Mouse (Mus musculus) frontal cortex, adult (tissue): ENCODE measurements around the gene Cc2d2a.
A peak's percentile ranks its signal among the peaks of the same experiment; 100 is the strongest.

Experiments used
- ATAC-seq: cut with Nextera tagmentation; 2 replicates; pipeline ENCODE4 v1.9.2; 2017; ENCODE audit warnings: mild to moderate bottlenecking, moderate library complexity, mixed read lengths; ENCODE audit not compliant: low TSS enrichment

The Cc2d2a gene

GRCm38 (mm10) chr5:43661997-43662961 lies at the start of gene Cc2d2a:
Gene Cc2d2a, plus strand, starts transcription at chr5:43662346.
- ATAC-seq, result peak; percentile 87

- peak; percentile 73 for ATAC-seq
Observed at GRCm38 (mm10) chr5:43621575-43622299, 40.4 kb upstream of the Cc2d2a start.

- ATAC-seq, result no peak
Observed at GRCm38 (mm10) chr5:43625407-43625806, 36.7 kb upstream of the Cc2d2a start.

- ATAC-seq, result no peak
Observed at GRCm38 (mm10) chr5:43634071-43634601, 28.0 kb upstream of the Cc2d2a start.

- peak; percentile 100 for ATAC-seq
Observed at GRCm38 (mm10) chr5:43634602-43635081, 27.5 kb upstream of the Cc2d2a start.

- ATAC-seq, result no peak
Observed at GRCm38 (mm10) chr5:43645020-43645419, 17.1 kb upstream of the Cc2d2a start.

GRCm38 (mm10) chr5:43647098-43647774 lies 14.9 kb upstream of the Cc2d2a start:
- ATAC-seq, result peak; percentile 82

GRCm38 (mm10) chr5:43661498-43661897 lies 648 bp upstream of the Cc2d2a start:
- ATAC-seq, result no peak

GRCm38 (mm10) chr5:43663531-43663930 lies 1.4 kb downstream of the Cc2d2a start:
- ATAC-seq, result no peak

GRCm38 (mm10) chr5:43665144-43665543 lies 3.0 kb downstream of the Cc2d2a start:
- ATAC-seq, result no peak

GRCm38 (mm10) chr5:43669118-43669645 lies 7.0 kb downstream of the Cc2d2a start:
- ATAC-seq, result no peak

GRCm38 (mm10) chr5:43672177-43672911 lies 10.2 kb downstream of the Cc2d2a start:
- peak; percentile 89 for ATAC-seq

GRCm38 (mm10) chr5:43673083-43673482 lies 10.9 kb downstream of the Cc2d2a start:
- ATAC-seq, result 0 out of 2 replicates have a peak, but pooled peaks have one; percentile 1

- no peak for ATAC-seq
Observed at GRCm38 (mm10) chr5:43685466-43685865, 23.3 kb downstream of the Cc2d2a start.

GRCm38 (mm10) chr5:43692489-43692888 lies 30.3 kb downstream of the Cc2d2a start:
- 0 out of 2 replicates have a peak, but pooled peaks have one; percentile 27 for ATAC-seq

GRCm38 (mm10) chr5:43697133-43697532 lies 35.0 kb downstream of the Cc2d2a start:
- no peak for ATAC-seq

GRCm38 (mm10) chr5:43699240-43699639 lies 37.1 kb downstream of the Cc2d2a start:
- no peak for ATAC-seq

- no peak for ATAC-seq
Observed at GRCm38 (mm10) chr5:43721538-43722451, 59.6 kb downstream of the Cc2d2a start.

- ATAC-seq, result no peak
Observed at GRCm38 (mm10) chr5:43722452-43722783, 60.3 kb downstream of the Cc2d2a start.

GRCm38 (mm10) chr5:43723830-43724229 lies 61.7 kb downstream of the Cc2d2a start:
- peak; percentile 84 for ATAC-seq
